Mouse (Mus musculus): ENCODE measurements at regions not wholly inside any gene's neighbourhood (a gene's known extent, or its start where the extent isn't known, plus 50 kb on each side); places are given as distances from the start of the nearest gene placed in this dataset.
A peak's percentile ranks its signal among the peaks of the same experiment; 100 is the strongest.

DNA sequence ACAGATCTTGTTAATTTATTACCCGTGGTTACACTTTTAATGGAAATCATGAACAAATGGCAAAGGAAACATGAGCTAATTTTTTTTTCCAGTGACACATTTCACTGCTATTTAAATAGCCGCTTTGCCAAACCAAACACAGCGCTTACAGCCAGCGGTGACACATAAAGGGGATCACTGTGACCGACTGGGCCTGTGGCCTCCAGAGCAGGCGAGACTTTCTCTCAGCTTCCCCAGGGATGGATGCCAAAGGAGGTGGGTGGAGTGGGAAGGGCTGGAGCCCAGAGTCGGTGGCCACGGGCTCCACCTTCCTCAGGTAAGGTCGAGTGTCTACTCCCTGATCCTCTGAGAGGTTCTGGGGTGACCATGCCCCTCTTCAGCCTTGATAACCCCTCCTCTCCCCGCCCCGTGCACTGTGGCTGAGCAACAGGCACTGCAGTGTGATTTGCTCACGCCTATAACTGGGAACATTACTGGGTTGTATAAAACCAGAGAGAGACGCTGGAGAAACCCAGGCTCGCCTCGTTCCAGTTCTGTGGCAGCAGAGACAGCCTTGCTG is 66.6 kb upstream of the Pkdcc start:
- peak; percentile 73 for DNase-seq

- DNase-seq: no peak
Observed at GRCm38 (mm10) chr17:83149336-83149735, 65.8 kb upstream of the Pkdcc start.

- DNase-seq: no peak
Observed at GRCm38 (mm10) chr17:83155106-83155505, 60.0 kb upstream of the Pkdcc start.

DNA sequence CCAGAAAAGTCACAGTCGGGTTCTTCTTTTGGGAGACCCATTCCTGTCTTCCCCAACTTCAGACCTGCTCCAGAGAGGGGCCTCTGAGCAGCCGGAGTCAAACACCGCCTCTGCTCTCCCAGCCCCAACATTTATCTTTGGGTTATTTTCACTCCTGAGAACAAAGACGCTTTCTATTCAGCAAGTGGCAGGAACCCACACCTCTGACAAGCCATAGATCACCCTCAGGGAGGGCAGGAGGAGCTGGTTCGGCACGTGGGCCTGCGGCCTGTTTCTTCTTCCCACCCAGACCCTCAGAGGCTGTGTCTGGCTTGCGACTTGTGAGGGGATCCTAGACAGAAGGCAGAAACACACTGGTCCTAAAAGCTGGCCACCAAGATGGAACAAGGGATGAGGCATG is 58.4 kb upstream of the Pkdcc start:
- DNase-seq: no peak

DNA sequence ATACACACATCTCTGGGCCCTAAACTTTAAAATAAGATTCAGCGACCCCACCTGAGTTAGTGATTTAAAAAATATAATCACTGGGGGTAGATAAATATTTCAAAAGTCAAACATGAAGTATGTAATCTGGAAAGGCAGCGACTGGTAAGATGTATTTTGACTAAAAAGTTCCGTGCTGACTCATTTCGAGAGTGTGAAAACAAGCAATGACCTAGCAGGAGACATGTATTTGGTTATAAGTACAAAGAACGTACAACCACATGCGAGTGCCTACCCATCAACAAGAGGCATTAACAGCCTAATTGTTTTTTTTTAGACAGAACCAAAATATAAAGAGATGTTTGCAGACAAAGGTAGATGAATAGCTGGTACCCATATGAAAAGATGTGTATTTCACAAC is 57.0 kb upstream of the Pkdcc start:
- DNase-seq: no peak

DNA sequence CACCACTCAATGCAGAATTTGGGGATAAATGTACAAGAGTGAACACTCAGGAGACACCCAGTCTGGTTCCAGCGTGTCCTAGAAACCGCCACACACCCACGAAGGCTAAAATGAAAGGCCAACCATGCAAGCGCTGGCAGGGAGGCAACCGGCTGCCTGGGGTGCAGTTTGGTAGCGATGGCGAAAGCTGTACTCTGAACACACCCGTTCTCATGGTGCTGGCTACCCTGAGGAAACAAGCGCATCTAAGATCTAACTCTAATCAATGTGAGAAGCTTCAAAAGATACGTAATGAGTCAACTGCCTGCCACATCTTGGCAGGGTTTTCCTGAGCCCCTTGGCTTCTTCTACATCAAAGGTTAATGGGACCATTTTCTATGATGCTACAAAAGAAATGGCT is 56.4 kb upstream of the Pkdcc start:
- no peak for DNase-seq

DNA sequence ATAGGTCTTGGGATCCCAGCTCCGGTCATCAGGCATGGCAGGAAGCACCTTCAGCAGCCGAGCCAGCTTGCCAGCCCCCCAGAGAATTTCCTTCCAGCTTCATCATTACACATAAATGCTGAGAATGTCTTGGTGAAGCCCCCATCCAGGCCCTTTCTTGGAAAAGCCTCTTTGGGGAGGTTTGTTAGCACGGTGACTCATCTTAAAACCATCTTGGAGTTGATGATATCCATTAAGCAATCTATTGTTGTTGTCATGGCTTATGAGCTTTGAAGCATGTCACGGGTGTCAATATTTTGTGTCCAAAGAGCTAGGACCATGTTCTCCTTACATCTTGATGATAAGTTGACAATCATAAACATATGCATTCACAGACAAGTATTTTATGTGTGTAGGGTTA is 55.5 kb upstream of the Pkdcc start:
- no peak for DNase-seq

- no peak for DNase-seq
Observed at GRCm38 (mm10) chr17:83160296-83160695, 54.8 kb upstream of the Pkdcc start.

GRCm38 (mm10) chr17:83161731-83162130 is 53.4 kb upstream of the Pkdcc start:
- no peak for DNase-seq

DNA sequence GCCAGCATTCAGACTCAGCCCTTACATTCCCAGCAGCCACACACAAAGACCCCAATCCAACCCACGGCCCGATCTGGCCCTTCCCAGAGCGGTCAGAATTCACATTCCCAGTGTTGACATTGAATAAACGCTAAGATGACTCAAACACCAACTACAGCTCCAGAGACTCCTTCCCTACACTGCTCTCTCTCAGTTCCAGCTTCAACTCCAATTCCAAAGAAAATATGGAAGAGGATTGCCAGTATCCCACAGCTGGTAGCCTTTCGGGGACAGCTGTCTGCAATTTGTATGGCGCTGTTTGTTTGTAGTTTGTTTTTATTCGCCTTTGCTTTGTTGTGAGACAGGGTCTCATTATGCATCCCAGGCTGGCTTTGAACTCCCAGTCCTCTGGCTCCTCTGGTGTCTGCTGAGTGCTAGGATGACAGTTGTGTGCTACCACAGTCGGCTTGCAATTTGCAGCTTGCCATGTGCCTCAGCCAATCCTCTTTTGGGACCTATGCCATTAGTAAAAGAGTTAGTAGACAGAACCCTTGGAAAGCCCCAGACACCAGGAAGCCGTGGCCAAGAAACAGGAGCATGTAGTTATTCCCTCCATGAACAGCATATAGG is 51.0 kb upstream of the Pkdcc start:
- peak; percentile 47 for DNase-seq

GRCm38 (mm10) chr17:83164728-83165127 is 50.4 kb upstream of the Pkdcc start:
- DNase-seq: no peak

DNA sequence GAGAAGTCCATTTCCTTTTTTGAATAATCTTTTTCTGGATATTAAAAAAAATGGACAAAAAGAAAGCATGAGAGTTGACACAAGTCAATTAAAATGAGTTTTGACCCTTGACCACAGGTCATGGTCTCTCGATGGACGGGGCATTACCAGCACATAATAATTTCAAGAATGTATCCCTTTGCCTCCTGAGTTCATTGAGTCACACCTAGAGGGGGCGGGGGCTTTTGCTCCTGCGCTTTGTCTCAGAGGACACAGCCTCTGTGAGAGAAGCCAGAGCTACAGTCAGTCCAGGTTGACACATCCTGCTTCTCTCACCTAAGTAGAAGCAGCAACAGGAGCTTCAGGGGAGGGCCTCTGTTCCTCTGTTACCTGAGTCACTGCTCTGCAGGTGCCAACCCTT is 50.0 kb upstream of the Pkdcc start:
- no peak for DNase-seq
